Mouse (Mus musculus): ENCODE data around the gene Nfib.

DNA sequence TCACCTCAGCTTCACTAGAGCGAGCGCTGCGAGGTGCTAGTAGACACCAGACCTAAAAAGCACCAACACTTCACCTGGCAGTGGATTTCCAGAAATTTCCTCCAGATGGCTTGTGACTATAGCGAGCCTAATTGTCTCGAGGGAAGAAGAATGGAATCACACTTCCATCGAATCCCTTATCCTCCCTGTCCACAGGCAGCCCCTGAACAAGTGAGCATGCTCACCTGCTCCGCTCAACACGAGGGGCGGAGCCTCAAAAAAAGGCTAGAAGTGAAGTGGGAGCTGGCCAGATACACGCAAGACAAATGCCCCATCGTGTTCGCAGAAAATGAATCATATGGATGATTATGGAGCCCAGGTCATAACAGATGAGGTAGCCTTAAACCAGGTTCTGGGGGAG is 6.9 kb downstream of the Nfib start:
- TF ChIP-seq MAX (IDR thresholded peaks at IDR 0.05; ENCODE audit: low read length) (no peak), RAD21 (IDR thresholded peaks at IDR 0.05; ENCODE audit: low read depth, low read length) (no peak), ETS1 (IDR thresholded peaks at IDR 0.05; ENCODE audit: low read depth, low read length) (no peak), CTCF (IDR thresholded peaks at IDR 0.05 in 2 of 3, conservative IDR thresholded peaks at IDR 0.05 in 1 of 3; ENCODE audit: control insufficient read depth in 1 of 3, insufficient read depth in 1 of 3, low read depth in 2 of 3, low read length in 3 of 3, poor library complexity in 1 of 3, severe bottlenecking in 1 of 3) (no peak), POLR2A (IDR thresholded peaks at IDR 0.05; ENCODE audit: control insufficient read depth in 1 of 2, insufficient read depth in 1 of 2, low read depth in 1 of 2, low read length in 2 of 2, poor library complexity in 1 of 2) (no peak), USF1 (IDR thresholded peaks at IDR 0.05; ENCODE audit: low read depth, low read length) (no peak), TCF12 (IDR thresholded peaks at IDR 0.05; ENCODE audit: low read depth, low read length) (no peak), CHD2 (IDR thresholded peaks at IDR 0.05; ENCODE audit: low read length) (no peak), SMC3 (IDR thresholded peaks at IDR 0.05; ENCODE audit: low read depth, low read length) (no peak), HCFC1 (IDR thresholded peaks at IDR 0.05; ENCODE audit: low read depth, low read length) (no peak), EP300 (IDR thresholded peaks at IDR 0.05; ENCODE audit: low read depth in 1 of 2, low read length in 2 of 2) (no peak)
